Mouse (Mus musculus): ENCODE data around the gene Zfp526. TPM values are rescaled to one million over a fixed set of nuclear protein-coding genes. Genes with fewer than 3 reads are reported as not detected.

Gene Zfp526
- total RNA-seq, 4 experiments from 2014 or later: 11.7 to 16.1 (median 14.2) TPM

DNA sequence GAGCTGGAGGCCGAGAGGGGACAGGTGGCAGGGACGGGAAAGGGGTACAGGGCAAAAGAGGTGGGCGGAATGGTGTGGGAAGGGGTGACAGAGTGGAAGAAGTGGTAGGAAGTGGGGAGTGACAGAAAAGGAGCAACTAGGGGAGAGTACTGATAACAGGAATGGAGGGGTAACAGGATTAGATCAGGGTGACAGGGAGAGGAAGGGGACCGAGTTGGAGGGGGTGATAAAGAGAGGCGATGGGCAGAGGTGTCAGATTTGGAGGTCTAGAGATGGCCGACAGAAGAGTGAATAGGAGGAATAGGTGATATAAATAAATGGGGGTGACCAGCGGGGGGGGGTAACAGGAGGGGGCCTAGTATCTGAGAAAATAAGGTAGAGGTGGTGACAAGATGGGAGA is 47.4 kb downstream of the Zfp526 start:
- DNase-seq: no peak

DNA sequence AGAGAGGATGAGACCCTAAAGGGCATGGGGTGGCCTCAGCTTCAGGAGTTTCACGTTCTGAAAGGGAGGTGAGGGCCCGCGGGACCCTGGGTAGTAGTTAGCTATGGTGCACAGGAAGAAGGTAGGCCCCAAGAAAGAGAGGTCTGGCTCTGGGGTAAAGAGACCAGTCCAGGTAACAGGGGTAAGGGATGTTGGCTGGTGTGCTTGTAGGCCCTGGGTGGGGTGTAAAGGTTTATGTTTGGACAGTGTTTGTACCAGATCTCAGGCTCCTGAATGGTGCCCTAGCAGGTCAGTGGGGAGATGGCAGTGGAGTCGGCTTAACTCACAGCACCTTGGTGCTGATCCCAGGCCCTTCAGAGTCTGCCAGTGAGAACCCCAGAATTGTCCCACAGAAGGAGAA is 47.8 kb downstream of the Zfp526 start:
- no peak for DNase-seq

DNA sequence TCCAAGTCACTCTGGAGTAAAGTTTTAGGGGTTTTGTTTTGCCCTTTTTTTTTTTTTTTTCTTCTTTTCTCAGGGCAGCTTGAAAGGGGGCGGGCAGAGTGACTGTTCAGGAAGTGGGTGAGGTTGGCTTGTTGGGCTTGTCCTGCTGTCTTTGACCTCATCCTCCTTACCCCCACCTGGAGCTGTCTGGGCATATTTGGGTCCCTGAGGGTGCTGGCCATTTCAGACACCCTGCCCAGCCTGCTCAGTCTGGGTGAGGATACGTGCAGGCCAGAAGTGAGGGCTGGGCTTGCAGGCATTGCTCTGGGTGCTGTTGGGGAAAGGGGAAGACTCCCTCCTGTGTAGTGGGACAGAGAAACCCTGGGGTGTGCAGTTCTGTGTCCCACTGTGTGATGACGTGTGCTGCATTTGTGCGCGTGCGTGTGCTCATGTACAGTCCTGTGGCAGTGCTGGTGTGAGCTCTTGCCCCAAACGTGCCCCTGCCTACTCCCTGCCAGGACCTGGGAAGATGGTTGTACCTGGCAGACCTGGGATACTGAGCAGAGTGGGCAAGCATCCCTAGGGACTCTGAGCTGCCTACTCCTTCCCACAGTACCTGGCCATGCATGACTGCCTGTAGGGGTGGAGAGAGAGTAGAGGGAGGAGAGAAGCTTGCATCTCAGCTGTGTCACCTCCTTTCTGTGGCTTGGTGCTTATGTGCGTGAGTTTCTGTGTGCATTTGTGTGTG is 48.5 kb downstream of the Zfp526 start:
- no peak for DNase-seq

DNA sequence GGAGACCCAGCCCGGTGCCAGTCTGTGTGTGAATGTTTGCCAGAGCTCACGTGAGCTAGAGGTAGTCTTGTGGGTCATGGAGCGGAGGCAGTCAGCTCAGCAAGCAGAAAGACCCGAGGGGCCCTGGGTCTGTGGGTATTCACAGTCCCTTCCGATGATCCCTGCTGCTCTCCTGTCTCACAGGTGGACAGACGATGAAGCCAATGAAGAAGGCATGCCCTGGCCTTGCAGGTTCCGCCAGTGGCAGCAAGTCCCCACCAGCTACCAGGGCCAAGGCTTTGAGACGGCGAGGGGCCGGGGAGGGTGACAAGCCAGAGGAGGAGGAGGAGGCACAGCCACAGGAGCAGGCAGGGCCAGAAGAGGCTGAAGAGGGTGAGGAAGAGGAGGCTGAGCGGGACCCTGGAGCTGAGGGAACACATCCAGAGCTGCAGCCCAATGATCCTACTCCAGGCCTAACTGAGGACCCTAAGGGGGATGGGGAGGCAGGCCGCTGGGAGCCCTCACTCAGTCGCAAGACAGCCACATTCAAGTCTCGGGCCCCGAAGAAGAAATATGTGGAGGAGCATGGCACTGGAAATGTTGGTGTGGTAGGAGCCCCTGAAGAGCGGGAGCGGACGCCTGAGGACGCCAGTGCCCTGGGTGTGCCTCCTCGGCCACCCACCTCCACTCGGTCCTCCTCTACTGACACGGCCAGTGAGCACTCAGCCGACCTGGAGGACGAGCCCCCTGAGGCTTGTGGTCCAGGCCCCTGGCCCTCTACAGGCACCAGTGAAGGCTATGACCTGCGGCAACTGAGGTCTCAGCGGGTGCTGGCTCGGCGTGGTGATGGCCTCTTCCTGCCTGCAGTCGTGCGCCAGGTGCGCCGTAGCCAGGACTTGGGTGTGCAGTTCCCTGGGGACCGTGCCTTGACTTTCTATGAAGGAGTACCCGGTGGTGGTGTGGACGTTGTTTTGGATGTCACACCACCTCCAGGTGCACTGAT is 49.7 kb downstream of the Zfp526 start:
- DNase-seq: no peak

DNA sequence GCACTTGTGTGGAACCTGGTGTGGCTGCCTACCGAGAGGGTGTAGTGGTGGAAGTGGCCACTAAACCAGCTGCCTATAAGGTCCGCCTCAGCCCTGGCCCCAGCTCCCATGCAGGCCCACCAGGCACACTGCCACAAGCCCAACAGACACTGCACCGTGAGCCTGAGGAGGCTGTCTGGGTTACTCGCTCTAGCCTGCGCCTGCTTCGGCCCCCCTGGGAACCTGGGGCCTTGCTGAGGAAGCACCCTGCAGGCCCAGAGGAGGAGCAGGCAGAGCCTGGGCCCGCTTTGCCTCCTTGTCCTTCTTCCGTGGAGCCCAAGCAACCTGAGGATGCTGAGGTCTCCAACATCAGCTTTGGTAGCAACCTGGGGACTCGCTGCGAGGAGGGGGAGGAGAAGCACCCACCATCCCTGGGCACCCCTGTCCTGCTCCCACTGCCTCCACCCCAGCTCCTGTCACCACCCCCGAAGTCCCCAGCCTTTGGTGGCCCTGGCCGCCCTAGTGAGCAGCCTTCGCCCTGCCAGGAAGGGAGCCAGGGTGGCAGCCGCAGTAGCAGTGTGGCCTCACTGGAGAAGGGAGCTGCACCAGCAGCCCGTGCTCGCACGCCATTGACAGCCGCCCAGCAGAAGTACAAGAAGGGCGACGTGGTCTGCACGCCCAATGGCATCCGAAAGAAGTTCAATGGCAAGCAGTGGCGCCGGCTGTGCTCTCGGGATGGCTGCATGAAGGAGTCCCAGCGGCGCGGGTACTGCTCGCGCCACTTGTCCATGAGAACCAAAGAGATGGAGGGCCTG is 50.6 kb downstream of the Zfp526 start:
- DNase-seq: no peak

DNA sequence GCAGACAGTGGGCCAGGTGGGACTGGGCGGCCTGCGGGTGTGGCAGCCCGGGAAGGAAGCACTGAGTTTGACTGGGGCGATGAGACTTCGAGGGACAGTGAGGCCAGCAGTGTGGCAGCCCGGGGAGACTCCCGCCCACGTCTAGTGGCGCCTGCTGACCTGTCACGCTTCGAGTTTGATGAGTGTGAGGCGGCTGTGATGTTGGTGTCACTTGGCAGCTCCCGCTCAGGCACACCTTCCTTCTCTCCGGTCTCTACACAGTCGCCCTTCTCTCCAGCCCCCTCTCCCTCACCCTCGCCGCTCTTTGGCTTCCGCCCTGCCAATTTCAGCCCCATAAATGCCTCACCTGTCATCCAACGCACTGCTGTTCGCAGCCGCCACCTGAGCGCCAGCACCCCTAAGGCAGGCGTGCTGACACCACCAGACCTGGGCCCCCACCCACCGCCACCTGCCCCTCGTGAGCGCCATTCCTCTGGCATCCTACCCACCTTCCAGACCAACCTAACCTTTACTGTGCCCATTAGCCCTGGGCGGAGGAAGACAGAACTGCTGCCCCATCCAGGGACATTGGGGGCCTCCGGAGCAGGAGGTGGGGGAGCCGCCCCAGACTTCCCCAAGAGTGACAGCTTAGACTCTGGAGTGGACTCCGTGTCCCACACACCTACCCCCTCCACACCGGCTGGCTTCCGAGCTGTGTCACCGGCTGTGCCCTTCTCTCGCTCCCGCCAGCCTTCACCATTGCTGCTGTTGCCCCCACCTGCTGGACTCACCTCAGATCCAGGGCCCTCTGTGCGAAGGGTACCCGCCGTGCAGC is 51.4 kb downstream of the Zfp526 start:
- no peak for DNase-seq

DNA sequence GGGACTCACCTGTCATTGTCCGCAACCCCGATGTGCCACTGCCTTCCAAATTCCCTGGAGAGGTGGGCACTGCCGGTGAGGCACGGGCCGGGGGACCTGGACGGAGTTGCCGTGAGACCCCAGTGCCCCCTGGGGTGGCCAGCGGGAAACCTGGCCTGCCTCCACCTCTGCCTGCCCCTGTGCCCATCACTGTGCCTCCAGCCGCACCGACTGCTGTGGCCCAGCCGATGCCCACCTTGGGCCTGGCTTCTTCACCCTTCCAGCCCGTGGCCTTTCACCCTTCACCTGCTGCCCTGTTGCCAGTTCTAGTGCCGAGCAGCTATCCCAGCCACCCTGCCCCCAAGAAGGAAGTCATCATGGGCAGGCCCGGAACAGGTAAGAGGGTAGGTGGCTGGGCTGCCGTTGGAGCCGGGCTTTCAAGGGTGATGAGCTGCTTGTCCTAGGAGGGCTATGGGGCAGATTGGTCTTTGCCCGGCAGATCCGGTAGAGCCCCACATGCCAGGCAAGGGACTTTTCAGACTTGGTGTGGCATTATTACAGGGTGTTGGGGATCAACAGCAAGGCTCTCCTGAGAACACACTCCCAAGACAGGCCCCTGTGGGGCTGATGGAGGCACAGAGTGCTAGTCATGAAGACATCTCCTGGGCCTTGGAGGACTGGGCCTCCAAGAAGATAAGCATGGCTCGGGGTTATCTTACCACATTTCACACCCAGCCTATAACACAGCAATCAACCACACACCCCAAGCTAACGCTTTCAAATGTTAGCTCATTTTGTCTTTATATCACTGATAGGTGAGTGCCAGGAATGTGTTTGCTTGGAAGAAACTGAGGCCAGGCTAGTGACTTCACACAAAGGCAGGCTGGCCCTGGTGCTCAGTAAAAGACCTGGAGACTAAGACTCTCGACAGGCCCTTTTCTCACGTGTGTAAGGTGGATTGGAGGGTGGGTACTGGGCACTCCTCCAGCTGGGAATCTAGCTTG is 52.3 kb downstream of the Zfp526 start:
- no peak for DNase-seq

DNA sequence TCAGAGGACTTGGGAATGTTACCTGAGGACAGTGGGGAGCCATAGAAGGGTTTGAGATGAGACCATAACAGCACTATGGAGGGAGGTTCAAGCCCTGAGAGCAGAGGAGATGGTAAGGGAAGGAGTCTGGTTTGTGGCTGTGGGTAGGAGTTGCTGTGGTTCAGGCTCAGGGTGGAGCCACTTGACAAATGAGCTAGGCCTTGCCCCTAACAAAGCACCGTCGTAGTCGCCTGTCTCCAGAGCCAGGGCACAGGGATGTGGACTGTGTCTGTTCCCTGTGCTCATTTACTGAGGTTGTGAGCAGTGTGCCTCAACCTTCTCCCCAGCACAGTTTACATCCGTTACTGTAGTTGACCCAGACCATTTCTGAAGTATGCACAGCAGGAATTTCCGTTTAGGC is 53.3 kb downstream of the Zfp526 start:
- no peak for DNase-seq

DNA sequence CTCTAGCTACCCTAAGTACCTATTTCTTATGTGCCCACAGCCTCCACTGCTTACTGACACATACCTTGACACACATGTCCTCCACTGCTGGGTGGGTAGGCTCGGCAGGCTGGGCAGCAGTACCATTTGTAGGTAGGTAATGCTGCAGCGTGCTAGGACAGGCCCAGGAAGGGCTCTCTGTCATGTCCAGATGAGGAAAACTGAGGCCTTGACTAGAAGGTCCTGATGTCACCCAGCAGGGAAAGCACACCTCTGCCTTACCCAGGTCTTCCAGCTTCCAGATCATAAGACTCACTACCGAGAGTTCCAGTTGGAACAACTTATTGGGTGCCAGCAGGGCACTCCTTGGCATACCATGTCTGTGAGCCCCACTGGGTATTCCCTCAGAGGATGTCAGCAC is 53.8 kb downstream of the Zfp526 start:
- no peak for DNase-seq

DNA sequence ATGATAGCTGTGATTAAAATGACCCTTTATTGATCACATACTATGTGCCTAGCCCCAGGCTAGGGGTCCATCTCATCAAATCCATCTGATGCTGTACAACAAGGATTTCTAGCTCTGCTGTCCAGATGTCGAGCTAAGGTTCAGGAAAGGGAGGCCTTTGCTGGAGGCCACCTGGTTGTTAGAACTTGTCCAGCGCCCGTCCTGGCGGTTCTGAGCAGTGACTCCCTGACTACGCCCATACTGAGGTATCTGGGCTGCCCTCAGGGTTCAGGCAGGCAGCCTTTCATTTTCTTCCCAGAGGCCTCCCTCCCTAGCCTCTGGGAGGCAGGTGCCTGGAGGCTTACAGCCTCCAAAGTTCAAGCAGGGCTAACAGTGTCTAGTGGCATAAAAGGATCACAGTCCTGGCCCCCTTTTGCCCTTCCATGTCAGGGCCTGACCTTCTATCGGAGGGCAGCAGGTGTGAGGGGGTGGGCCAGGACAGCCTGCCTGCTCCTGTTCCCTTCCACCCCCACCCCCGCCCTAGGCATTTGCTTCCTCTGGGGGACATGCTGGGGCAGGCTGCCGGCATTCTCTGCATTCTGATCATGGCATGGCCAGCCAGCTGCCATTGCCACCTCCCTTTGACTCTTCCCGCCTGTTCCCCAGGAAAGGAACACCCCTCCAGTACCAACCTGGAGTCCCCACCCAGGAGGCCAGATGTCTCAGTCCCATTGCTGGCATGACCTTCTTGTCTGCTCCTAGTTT is 54.5 kb downstream of the Zfp526 start:
- DNase-seq: no peak

Small RNAs within 50 kb of the gene (microRNA-seq; reads per million reads assigned to microRNA genes)
- 0 reads per million in 2 experiments for gene Mir7048

Other genes with a start within 250 kb of the Zfp526 start
- 100 to 1,000 TPM; 343 to 403 (median 360) TPM for gene Rabac1, start 248.7 kb upstream of the Zfp526 start, total RNA-seq (2022)
- gene Atp1a3, start 215.5 kb upstream of the Zfp526 start, total RNA-seq (2022): 100 to 1,000 TPM in 2 of 4 experiments, 10 to 100 TPM in 2; 46.3 to 149 (median 91.8) TPM
- gene Grik5, start 149.1 kb upstream of the Zfp526 start, total RNA-seq (2022): 10 to 100 TPM; 13.8 to 43.0 (median 24.7) TPM
- 10 to 100 TPM; 20.2 to 25.0 (median 22.1) TPM for gene Zfp574, start 148.9 kb upstream of the Zfp526 start, total RNA-seq (2022)
- 1 to 10 TPM in 3 of 4 experiments, under 1 TPM in 1; 0.90 to 3.5 (median 1.7) TPM for gene Pou2f2, start 41.7 kb upstream of the Zfp526 start, total RNA-seq (2022)
- 10 to 100 TPM; 15.6 to 22.2 (median 19.1) TPM for gene Dedd2, start 810 bp upstream of the Zfp526 start, total RNA-seq (2022)
- gene Gsk3a, start 16.4 kb downstream of the Zfp526 start, total RNA-seq (2022): 100 to 1,000 TPM in 3 of 4 experiments, 10 to 100 TPM in 1; 99.2 to 107 (median 104) TPM
- 10 to 100 TPM; 23.6 to 29.4 (median 27.2) TPM for gene Erf, start 29.3 kb downstream of the Zfp526 start, total RNA-seq (2022)
- 100 to 1,000 TPM; 118 to 195 (median 151) TPM for gene Cic, start 46.3 kb downstream of the Zfp526 start, total RNA-seq (2022)
- gene Pafah1b3, start 76.6 kb downstream of the Zfp526 start, total RNA-seq (2022): 10 to 100 TPM; 34.0 to 48.5 (median 42.5) TPM
- not detected for gene Prr19, start 80.0 kb downstream of the Zfp526 start, total RNA-seq (2022)
- 1 to 10 TPM; 1.8 to 4.8 (median 4.5) TPM for gene Tmem145, start 84.7 kb downstream of the Zfp526 start, total RNA-seq (2022)
- gene Megf8, start 95.7 kb downstream of the Zfp526 start, total RNA-seq (2022): 10 to 100 TPM; 62.4 to 82.4 (median 71.7) TPM
- gene Cnfn, start 148.3 kb downstream of the Zfp526 start, total RNA-seq (2022): not detected
- 100 to 1,000 TPM; 157 to 290 (median 256) TPM for gene Lipe, start 177.3 kb downstream of the Zfp526 start, total RNA-seq (2022)
- gene Cxcl17, start 191.5 kb downstream of the Zfp526 start, total RNA-seq (2022): not detected